Mouse (Mus musculus) limb, embryonic 11.5 days (tissue): ENCODE results near the gene Pdk2. TPM values are rescaled to one million over a fixed set of nuclear protein-coding genes. Genes with fewer than 3 reads are reported as not detected.

Source experiments
- ATAC-seq: fragments of 200-750 bp; cut with Nextera tagmentation; 2 replicates; pipeline ENCODE4 v1.8.0; 2017; ENCODE audit warnings: low read depth; ENCODE audit not compliant: insufficient number of reproducible peaks, low FRiP score, low TSS enrichment
- DNase-seq: peaks from one replicate; pipeline ENCODE4 v3.0.0-alpha.2; 2015; ENCODE audit warnings: low spot score
- H3K27ac ChIP-seq: fragments of 300-500 bp; sonication (generic); replicated peaks from 2 replicates; pipeline ENCODE4 v1.5.1; 2014; ENCODE audit warnings: low read depth, mild to moderate bottlenecking, low read length
- H3K27me3 ChIP-seq: fragments of 300-500 bp; sonication (generic); 2 replicates; pipeline ENCODE4 v1.6.1; 2014; ENCODE audit warnings: mild to moderate bottlenecking, low read length, mixed read lengths; ENCODE audit not compliant: control insufficient read depth, insufficient read depth
- H3K36me3 ChIP-seq: fragments of 300-500 bp; sonication (generic); 2 replicates; pipeline ENCODE4 v1.6.1; 2014; ENCODE audit warnings: mild to moderate bottlenecking, low read length, moderate library complexity, mixed read lengths; ENCODE audit not compliant: control insufficient read depth, insufficient read depth
- H3K4me1 ChIP-seq: fragments of 300-500 bp; sonication (generic); 2 replicates; pipeline ENCODE4 v1.6.1; 2014; ENCODE audit warnings: low read length, mixed read lengths; ENCODE audit not compliant: control insufficient read depth, insufficient read depth
- H3K4me2 ChIP-seq: fragments of 300-500 bp; sonication (generic); 2 replicates; pipeline ENCODE4 v1.6.1; 2014; ENCODE audit warnings: low read depth, mild to moderate bottlenecking, moderate library complexity; ENCODE audit not compliant: severe bottlenecking
- H3K4me3 ChIP-seq: fragments of 300-500 bp; sonication (generic); 2 replicates; pipeline ENCODE4 v1.5.1; 2014; ENCODE audit warnings: low read depth, low read length
- H3K9ac ChIP-seq: fragments of 300-500 bp; sonication (generic); 2 replicates; pipeline ENCODE4 v1.6.1; 2014; ENCODE audit warnings: mild to moderate bottlenecking, low read length
- H3K9me3 ChIP-seq: fragments of 300-500 bp; sonication (generic); 2 replicates; pipeline ENCODE4 v1.6.1; 2016; ENCODE audit warnings: low read length; ENCODE audit not compliant: control insufficient read depth
- whole genome bisulfite sequencing: fragments of 180-500 bp; shearing (Covaris S2); extraction: QIAGEN DNeasy Blood & Tissue Kit; methylation state at CpG from one replicate; pipeline ENCODE4 v1.1.7; 2014; 5-methylcytosine and 5-hydroxymethylcytosine counted together
- polyA plus RNA-seq: library from polyadenylated mRNA; unstranded; fragments of >200 nt; fragmentation: Nextera tagmentation; extraction: Ambion mirVana; gene quantifications from 2 replicates; pipeline ENCODE4 v1.2.1, GENCODE M21; 2014

Pdk2 gene
- polyA plus RNA-seq, 1 experiment from 2014 or later = 19.3 TPM

GRCm38 (mm10) chr11:95053062-95053461 is 11.9 kb upstream of the Pdk2 start:
- DNase-seq = no peak
- no peak for ATAC-seq
- Histone ChIP-seq H3K36me3 (no peaks in the 10 kb centered on the region), H3K4me3 (no peak overlapping the region), H3K9me3 (no peaks in the 10 kb centered on the region), H3K9ac (no peak overlapping the region), H3K27me3 (no peaks in the 10 kb centered on the region), H3K4me1 (peaks cover 5% of the 10 kb centered on the region; the same call in 1 of the 2 replicates), H3K4me2 (no peak overlapping the region), H3K27ac (no peak overlapping the region)
- 71% methylated on average over 9 of the region's 9 CpGs for WGBS

GRCm38 (mm10) chr11:95046980-95047680 is 6.0 kb upstream of the Pdk2 start:
- no peaks in the 10 kb centered on the region for H3K27me3 ChIP-seq
- no peak for ATAC-seq
- 61% methylated on average over 9 of the region's 9 CpGs for WGBS

GRCm38 (mm10) chr11:95044185-95044870 is 3.2 kb upstream of the Pdk2 start:
- no peak overlapping the region for H3K4me3 ChIP-seq
- peaks cover 4% of the 10 kb centered on the region; the same call in 1 of the 2 replicates for H3K4me1 ChIP-seq
- 48% methylated on average over 12 of the region's 13 CpGs for WGBS
- no peaks in the 10 kb centered on the region for H3K9me3 ChIP-seq
- no peak overlapping the region for H3K27ac ChIP-seq
- H3K27me3 ChIP-seq = no peaks in the 10 kb centered on the region
- no peak overlapping the region for H3K9ac ChIP-seq
- no peaks in the 10 kb centered on the region for H3K36me3 ChIP-seq
- DNase-seq (no peak), ATAC-seq (no peak)
- no peak overlapping the region for H3K4me2 ChIP-seq

More at GRCm38 (mm10) chr11:95046980-95047680, 6.0 kb upstream of the Pdk2 start:
- Histone ChIP-seq H3K9ac (no peak overlapping the region), H3K36me3 (no peaks in the 10 kb centered on the region), H3K4me2 (no peak overlapping the region), H3K27ac (no peak overlapping the region), H3K4me3 (no peak overlapping the region), H3K4me1 (no peaks in the 10 kb centered on the region), H3K9me3 (no peaks in the 10 kb centered on the region)
- DNase-seq = peak; percentile 74

GRCm38 (mm10) chr11:95043608-95044007 is 2.5 kb upstream of the Pdk2 start:
- no peak for DNase-seq
- Histone ChIP-seq H3K4me2 (no peak overlapping the region), H3K9ac (no peak overlapping the region), H3K27me3 (no peaks in the 10 kb centered on the region), H3K27ac (no peak overlapping the region), H3K4me1 (peaks cover 4% of the 10 kb centered on the region; the same call in 1 of the 2 replicates), H3K4me3 (no peak overlapping the region), H3K9me3 (no peaks in the 10 kb centered on the region), H3K36me3 (no peaks in the 10 kb centered on the region)
- 48% methylated on average over 7 of the region's 7 CpGs for WGBS
- ATAC-seq = no peak

GRCm38 (mm10) chr11:95043060-95043459 is 1.9 kb upstream of the Pdk2 start:
- no peak overlapping the region for H3K27ac ChIP-seq

GRCm38 (mm10) chr11:95042096-95042495 is 942 bp upstream of the Pdk2 start:
- H3K27ac ChIP-seq = no peak overlapping the region

More at GRCm38 (mm10) chr11:95043060-95043459, 1.9 kb upstream of the Pdk2 start:
- ATAC-seq (no peak), DNase-seq (no peak)
- Histone ChIP-seq H3K27me3 (no peaks in the 10 kb centered on the region), H3K9ac (no peak overlapping the region), H3K36me3 (no peaks in the 10 kb centered on the region), H3K9me3 (no peaks in the 10 kb centered on the region), H3K4me1 (peaks cover 4% of the 10 kb centered on the region; the same call in 1 of the 2 replicates), H3K4me2 (no peak overlapping the region), H3K4me3 (no peak overlapping the region)
- WGBS = 92% methylated on average over 4 of the region's 4 CpGs

GRCm38 (mm10) chr11:95040491-95041138 is 539 bp downstream of the Pdk2 start:
- Histone ChIP-seq H3K4me3 (peak overlapping the region; percentile 59), H3K9ac (peak overlapping the region; percentile 52), H3K4me1 (peaks cover 4% of the 10 kb centered on the region; the same call in 1 of the 2 replicates), H3K27ac (no peak overlapping the region), H3K36me3 (no peaks in the 10 kb centered on the region; the same call in 1 of the 2 replicates), H3K27me3 (no peaks in the 10 kb centered on the region), H3K9me3 (no peaks in the 10 kb centered on the region), H3K4me2 (peak overlapping the region; percentile 66)
- DNase-seq (peak; percentile 45), ATAC-seq (peak; percentile 5)
- WGBS = 1% methylated on average over 20 of the region's 20 CpGs

More at GRCm38 (mm10) chr11:95042096-95042495, 942 bp upstream of the Pdk2 start:
- under 1% methylated on average over 11 of the region's 11 CpGs for WGBS
- Histone ChIP-seq H3K36me3 (no peaks in the 10 kb centered on the region), H3K4me3 (peak overlapping the region; percentile 22; the same call in 1 of the 2 replicates), H3K9me3 (no peaks in the 10 kb centered on the region), H3K4me2 (peak overlapping the region; percentile 62), H3K9ac (no peak overlapping the region), H3K4me1 (peaks cover 4% of the 10 kb centered on the region; the same call in 1 of the 2 replicates), H3K27me3 (no peaks in the 10 kb centered on the region)
- DNase-seq (peak; percentile 90), ATAC-seq (no peak)

- no peaks in the 10 kb centered on the region for H3K9me3 ChIP-seq
- H3K4me1 ChIP-seq = peaks cover 4% of the 10 kb centered on the region; the same call in 1 of the 2 replicates
- DNase-seq = no peak
- no peak overlapping the region for H3K4me3 ChIP-seq
- H3K27me3 ChIP-seq = no peaks in the 10 kb centered on the region
- no peak for ATAC-seq
- WGBS = 86% methylated on average over 4 of the region's 4 CpGs
- no peak overlapping the region for H3K4me2 ChIP-seq
- H3K9ac ChIP-seq = no peak overlapping the region
- H3K36me3 ChIP-seq = no peaks in the 10 kb centered on the region; the same call in 1 of the 2 replicates
- no peak overlapping the region for H3K27ac ChIP-seq
These were observed 1.4 kb downstream of the Pdk2 start for GRCm38 (mm10) chr11:95039766-95040165.
